Mouse (Mus musculus): Measurements from ENCODE around the gene Tbxa2r.
A peak's percentile ranks its signal among the peaks of the same experiment; 100 is the strongest.

Gene Tbxa2r

DNA sequence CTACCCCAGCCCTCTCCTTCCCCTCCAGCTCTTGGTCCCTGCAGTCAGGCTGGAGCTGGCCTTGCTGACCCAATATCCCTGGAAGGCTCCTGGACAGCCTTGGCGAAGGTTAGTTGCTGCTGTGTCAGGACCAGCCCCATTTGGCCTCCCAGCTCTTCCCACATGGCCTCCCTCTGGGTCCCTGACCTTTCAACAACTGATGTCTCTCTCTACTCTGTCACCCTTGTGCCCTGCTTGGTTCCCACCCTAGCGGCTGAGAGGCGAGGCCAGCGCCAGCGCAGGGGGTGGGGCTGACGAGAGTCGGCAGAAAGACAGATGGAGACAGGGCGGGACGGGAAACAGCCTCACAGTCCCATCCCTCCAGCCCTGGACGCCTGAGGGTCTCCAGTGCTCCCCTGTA is at the start of gene Tbxa2r:
TSS of gene Tbxa2r (plus strand) at position 346 of the 400 bp plus-strand sequence.
- no peak for DNase-seq (ENCODE audit: low spot score in 2 of 2)

DNA sequence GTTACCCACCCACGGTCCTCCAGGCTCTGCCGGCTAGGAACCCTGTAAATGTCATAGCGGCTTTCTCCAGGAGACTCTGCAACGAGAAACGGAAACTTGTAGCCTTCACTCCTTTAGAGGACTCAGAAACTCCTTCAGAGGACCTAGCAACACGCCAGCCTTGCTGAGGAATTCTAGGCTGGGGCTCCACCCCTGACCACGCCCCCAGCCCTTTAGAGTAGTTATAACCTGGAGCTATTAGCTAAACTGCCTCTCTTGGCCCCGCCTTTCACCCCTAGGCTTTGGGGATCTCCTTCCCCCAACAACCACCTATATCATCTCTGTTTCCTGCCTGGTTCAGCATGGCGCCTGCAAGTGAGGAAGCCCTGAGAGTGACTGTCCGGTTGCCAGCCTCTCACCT is 49.0 kb upstream of the Tbxa2r start:
- no peak for DNase-seq (ENCODE audit: low spot score in 2 of 2)

DNA sequence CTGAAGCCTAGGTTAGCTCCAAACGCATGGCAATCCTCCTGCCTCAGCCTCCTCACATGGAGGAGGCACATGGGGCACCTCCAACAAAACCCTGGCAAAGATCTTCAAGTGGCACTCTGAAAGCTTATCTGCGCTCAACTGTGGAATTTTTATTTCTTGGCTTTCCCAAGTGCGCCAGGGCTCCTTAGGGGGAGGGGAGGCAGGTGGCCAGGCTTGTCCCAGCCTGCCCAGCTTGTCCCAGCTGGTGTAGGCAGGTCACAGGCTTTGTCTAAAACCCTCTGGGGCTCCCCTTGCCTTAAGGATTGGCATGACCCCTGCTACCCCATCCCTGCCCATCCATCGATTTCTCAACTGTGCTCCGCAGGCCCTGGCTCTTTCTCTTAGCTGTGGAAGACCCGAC is 44.3 kb upstream of the Tbxa2r start:
- no peak for DNase-seq (ENCODE audit: low spot score in 2 of 2)

DNA sequence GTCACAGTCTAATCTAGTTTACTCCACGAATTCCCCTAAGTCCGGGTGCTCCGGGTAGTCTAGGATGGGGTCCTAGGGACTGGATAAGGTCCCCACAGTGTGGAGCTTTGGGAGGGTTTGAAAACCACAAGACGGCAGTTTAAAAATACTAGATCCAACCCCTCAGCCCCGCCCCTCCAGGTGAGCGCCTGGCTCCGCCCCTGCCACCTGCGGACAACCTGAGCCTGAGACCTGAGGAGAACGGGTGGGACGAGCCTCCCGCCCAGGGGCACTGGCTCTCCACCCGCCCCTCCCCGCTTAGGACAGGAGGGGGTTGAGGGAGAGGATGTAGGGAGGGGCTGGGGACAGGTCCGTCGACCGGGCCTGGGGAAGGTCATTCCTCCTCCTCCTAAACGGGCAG is 43.8 kb upstream of the Tbxa2r start:
- DNase-seq (ENCODE audit: low spot score in 2 of 2) = no peak

DNA sequence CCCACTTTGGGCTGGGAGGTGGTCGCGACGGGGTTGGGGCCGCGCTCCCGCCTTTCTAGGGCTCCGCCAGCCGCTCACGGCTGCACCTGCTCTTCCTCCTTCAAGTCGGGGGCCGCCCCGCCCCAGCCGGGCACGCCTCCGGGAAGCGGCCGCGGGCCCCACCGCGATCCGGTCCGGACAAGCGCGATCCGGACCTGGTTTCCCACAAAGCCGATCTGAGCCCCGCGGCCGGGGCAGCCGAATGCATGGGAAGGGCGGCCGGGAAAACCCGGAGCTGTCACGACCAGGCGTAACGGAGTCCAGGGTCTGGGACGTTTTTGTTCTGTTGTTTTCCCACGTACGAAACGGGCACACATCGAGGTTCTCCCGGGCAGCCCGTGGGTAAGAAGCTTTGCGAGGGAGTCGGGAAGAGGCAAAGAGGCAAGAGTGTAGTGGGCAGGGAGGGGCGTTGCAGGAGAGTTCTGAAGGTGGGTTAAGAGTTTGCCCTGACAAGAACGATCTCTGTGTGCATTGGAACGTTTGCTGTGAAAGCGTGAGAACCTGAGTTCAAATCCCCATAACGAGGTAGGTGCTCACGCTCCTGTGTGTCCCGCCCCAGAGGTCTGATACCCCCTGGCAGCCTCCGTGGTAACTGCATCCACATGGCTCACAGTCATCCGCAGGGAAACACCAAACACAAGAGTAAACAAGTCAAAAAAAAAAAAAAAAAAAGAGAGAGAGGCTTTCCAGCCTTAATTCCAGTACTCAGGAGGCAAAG is 42.7 kb upstream of the Tbxa2r start:
- peak in 1 of 2 experiments; percentile 74 for DNase-seq (ENCODE audit: low spot score in 2 of 2)

DNA sequence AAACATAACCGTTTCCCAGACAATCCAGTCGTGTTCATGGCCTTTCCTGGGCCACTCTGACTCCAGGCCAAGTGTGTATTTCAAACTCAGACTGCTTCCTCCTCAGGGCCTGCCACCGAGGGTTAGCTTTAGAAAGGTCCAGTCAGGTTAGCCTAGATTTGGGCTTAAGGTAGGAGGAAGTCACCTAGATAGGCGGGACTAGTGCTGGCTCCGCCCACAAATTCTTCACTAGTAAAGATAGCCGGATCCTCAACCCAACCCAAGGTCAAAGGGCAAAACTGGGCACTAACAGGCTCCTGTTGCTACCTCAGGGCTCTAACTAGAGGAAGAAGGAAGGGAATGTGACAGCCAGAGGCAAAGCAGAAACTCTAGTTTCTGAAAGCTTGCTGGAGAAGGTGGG is 41.9 kb upstream of the Tbxa2r start:
- no peak for DNase-seq (ENCODE audit: low spot score in 2 of 2)

DNA sequence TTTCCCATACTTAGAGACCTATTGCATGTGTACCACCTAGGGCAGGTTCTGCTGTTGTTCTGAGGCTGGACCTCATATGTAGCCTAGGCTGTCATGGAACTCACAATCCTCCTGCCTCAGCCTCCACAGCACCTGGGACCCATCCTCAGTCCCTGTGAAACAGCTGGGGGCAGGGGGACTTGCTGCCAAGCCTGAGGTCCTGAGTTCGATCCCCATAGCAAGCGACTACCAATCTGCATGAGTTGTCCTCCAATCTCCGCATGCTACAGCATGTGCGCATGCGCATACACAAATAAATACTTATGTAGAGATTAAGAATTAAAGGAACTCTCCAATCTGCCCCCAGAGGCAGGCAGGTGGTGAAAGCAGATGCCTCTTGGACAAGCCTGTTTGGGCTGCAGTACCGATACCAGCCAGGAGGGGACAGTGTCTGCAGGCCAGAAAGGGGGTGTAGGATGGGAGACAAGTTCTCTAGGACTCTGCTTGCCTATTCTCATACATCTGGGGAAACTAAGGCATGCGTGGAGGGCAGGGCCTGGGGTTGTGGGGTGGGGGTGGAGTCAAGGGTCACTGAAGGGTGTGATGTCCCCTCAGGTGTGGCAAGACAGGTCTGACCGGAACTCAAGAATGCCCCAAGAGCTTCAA is 40.9 kb upstream of the Tbxa2r start:
- DNase-seq (ENCODE audit: low spot score in 2 of 2) = no peak

DNA sequence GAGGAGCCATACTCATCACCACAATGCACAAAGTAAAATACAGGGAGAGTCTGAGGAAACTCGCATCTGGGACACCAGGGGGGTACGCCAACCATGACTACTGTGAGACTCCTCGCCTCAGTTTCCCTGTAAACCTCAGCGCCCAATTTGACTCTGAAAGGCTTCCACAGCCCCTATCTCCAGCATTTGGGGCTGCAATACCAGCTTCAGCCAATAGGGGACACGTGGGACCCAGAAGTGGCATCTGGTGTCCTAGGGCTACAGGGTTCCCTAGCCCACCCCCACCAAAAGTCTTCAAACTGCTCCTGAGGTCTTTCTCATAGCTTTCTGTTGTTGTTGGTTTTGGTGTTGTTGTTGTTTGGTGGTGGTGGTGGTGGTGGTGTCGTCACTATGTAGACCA is 39.9 kb upstream of the Tbxa2r start:
- no peak for DNase-seq (ENCODE audit: low spot score in 2 of 2)

DNA sequence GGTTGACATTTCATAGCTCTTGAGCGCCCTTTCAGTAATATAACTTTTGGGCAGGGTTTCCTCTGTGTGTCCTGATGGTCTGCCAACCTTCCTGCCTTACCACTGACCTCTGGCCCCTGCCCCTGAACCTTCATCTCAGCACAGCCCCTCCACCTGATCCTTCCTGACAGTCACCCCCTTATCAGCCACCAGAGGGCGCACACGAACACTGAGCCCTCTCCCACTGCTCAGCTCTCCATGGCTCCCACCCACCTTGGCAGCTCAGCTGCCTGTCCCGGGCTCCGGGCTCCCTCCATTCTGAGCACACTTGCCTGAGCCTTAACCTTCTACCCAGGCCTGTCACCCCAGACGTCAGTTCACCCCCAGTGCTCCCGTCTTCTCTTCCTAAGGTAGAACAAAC is 39.3 kb upstream of the Tbxa2r start:
- no peak for DNase-seq (ENCODE audit: low spot score in 2 of 2)

DNA sequence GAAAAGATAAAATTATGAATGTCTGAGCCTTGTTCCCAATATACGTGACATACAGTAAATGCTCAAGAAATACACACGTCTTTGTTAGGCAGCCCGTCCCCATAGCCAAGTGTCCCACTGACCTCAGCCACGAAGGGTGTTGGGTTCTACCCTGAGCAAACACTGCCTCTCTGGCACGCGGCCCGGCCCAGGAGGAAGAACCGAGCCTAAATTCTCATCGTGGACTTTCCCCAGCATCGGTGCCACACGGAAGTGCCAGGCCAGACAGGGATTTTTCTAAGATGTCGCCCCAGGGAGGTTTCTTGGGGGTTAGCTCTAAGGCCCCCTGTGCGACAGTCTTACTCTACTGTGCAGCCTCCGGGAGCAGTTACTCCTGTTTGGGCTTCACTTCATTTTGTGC is 38.7 kb upstream of the Tbxa2r start:
- no peak for DNase-seq (ENCODE audit: low spot score in 2 of 2)

DNA sequence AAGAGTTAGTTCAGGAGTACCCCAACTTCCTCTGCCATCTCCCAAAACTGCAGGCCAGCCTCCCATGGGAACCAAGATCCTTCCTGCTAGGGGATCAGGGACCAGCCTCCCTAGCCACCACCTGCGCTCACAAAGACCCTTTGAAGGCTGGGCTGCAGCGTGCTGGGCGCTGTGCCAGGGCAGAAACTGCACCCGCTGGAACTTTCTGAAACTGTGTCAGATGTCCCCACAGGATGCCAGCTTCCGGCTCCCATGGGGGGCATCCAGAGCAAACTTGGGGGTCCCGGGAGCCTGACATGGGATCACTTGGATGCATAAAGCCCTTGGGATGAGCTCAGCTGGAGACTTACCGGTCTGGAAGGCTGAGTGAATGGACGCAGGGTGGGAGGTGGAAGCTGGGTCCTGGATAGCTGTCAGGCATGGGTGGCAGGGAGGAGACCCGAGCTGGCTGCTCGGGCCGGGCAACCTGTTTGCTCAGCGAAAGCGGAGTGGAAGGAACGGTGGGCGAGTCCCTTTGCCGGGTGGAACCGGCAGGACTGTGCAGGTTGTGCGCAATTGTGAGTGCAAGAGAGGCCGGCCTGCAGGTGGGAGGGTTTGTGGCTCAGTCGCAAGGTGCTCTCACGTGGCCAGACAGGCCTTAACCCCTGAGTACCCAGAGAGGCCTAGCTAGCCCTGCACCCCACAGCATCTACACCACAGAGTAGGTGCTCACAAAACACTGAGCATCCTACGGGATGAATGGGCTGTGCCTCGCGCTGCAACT is 37.7 kb upstream of the Tbxa2r start:
- no peak for DNase-seq (ENCODE audit: low spot score in 2 of 2)

DNA sequence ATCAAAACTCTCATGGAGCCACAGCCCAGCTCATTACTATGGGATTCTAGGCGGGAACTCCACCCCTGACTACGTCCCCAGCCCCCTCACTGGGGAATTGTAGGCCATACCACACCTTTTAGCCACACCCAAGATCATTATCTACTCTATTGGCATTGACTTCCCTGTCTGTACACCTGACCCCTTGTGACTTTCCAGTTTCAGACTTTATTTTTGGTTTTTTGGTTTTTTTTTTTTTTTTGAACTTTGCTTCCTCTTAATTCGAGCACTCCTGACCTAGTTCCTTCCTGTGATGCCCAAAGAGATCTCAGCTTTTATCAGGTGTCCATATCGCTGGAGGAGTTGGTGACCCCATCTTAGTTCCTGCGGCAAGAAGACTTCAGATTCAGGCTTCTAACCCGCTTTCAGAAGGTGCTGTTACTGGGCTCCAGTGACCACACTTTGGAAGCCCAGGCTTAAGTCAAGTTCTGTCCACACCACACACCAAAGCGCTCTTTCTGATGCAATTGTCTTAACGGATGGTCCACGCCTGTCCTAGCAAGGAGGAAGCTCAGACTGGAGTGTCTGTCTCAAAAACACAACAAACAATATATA is 36.9 kb upstream of the Tbxa2r start, which contains the start of gene Tjp3:
TSS of gene Tjp3 (minus strand) at position 71 of the 594 bp plus-strand sequence.
- DNase-seq (ENCODE audit: low spot score in 2 of 2) = no peak

DNA sequence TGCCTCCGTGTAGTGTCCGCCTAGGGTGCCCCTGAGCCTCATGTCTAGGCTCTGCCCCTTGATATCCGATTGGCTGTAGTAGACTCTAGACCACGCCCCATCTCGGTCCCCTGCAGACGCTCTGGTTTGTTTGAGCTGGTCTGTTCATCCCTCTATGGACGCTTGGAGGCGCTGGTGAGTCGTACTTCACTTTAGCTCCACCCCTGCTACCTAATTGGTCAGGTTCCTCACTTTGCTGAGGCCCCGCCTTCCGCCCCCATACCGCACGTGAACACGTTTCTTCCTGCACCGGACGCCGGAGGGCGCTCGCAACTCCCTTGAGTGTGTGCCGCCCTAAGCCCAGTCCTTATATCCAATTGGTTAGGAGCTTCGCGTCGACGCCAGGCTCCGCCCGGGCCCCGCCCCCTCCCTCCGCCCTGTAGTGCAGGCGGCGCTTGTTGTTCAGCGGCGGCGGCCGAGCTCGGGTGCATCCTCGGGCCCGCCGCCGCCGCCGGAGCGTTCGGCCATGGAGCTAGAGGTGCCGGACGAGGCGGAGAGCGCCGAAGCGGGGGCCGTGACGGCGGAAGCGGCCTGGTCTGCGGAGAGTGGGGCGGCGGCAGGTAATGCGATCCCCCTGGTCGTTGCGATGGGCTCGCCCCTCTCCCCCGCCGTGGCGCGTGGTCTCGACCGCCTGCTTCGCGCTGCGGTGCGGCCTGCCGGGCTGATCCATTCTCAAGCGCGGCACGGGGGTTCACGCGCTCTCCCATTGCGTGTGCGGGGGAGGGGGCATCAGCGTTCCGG is 35.8 kb upstream of the Tbxa2r start, which contains the start of gene Pip5k1c:
TSS of gene Pip5k1c (plus strand) at position 410 of the 780 bp plus-strand sequence.
- DNase-seq (ENCODE audit: low spot score in 2 of 2) = peak; percentile 99 to 100

DNA sequence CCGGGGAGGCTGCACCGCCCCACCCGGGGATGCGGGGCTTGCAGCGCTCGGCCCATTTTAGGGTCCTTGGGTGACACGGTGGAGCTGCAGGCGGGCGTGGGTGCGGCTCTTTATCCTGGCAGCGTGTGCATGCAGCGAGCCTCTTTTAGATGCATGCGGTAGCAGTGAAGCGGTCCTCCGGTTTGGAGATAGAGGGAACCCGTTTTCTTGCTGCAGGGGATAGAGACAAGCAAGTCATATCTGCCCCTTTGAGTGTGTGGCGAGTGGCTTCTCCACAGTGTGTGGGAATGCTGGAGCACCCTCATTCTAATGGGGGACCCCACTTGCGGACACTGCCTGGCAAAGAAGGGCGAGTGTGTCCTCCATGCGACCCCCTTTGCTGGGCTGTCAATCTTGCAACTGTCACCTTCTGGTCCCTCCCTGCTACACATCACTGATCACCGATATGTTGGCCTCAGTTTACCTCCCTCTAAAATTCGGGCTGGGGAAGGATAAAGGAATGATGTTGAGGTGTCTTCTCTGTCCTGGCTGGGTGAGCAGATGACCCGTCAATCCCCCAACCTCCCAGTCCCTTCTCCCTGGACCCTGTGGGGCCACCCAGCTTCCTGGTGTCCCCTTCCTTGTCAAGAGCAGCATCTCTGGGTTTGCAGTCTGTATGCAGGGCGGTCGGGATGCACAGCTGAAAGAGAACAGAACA is 35.0 kb upstream of the Tbxa2r start:
- peak in 1 of 2 experiments; percentile 85 for DNase-seq (ENCODE audit: low spot score in 2 of 2)

DNA sequence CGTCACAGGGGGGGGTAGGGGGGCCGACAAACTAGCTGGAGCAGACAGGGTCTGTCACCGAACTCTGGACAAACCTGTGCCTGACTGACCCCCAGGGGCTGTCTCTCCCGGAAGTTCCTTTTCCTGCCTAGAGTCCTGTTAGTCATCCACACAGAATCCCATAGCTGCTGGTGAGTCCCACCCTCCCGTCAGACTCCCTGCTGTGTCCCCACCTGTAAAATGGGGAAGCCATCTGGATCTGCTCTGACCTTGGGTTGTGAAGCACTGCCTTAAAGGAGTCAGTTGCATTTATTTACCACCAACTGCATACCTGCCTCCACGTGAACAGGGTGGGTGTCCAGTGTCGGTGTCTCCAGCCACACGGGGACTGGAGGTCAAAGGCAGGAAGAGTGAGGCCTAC is 34.1 kb upstream of the Tbxa2r start:
- no peak for DNase-seq (ENCODE audit: low spot score in 2 of 2)

DNA sequence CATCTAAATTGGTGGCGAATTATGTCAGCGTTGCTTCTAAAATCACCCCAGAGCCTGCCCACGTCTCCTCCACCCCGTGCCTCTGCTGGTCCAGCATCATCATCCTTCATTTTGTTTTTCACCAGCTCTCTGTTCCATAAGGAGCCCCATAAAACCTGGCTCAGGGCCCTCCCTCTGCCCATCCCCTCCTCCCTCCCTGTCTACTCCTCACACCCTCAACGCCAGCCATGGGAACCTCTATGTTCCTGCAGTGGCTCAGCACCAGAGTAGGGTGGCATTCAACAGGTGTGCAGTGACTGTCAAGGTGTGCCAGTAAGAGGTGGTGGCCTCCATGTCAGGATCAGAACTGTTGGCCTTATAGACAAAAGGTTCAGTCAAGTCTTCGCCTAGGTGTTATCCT is 33.3 kb upstream of the Tbxa2r start:
- DNase-seq (ENCODE audit: low spot score in 2 of 2) = peak; percentile 56 to 60

DNA sequence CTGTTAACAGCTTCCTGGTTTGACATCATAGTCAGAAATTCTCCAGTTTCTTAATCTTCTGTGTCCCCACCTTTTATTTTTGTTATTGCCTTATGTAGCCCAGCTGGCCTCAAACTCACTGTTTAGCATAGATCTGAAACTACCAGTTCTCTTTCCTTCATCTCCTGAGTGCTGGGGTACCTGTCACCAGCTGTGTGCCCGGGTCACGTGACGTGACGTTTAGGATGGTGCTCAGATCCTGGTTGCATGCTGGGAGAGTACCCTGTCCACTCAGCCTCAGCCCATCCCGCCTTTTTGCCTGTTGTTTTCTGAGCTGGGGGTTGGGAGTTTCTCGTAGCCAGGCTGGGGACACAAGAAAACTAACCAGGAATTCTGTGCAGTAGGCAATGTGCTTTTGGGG is 31.3 kb upstream of the Tbxa2r start:
- DNase-seq (ENCODE audit: low spot score in 2 of 2) = no peak

DNA sequence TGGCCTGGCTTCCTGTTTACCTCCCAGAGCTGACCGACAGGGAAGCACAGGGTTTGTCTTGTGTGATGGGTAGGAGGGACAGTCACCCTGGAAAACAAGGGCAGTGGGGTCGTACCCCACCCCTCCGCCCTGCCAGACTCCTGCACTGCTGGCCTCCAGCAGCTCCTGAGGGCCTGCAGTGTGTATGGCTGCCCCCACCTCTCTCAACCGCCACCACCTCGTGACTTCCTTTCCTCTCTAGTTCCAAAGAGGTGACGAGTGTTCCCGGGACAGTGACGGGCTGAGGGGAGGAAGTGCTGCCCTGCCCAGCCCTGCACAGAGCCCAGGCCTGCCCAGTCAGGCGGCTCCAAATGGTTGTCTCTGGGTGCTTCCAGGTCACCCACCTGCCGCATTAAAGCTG is 30.7 kb upstream of the Tbxa2r start:
- no peak for DNase-seq (ENCODE audit: low spot score in 2 of 2)

DNA sequence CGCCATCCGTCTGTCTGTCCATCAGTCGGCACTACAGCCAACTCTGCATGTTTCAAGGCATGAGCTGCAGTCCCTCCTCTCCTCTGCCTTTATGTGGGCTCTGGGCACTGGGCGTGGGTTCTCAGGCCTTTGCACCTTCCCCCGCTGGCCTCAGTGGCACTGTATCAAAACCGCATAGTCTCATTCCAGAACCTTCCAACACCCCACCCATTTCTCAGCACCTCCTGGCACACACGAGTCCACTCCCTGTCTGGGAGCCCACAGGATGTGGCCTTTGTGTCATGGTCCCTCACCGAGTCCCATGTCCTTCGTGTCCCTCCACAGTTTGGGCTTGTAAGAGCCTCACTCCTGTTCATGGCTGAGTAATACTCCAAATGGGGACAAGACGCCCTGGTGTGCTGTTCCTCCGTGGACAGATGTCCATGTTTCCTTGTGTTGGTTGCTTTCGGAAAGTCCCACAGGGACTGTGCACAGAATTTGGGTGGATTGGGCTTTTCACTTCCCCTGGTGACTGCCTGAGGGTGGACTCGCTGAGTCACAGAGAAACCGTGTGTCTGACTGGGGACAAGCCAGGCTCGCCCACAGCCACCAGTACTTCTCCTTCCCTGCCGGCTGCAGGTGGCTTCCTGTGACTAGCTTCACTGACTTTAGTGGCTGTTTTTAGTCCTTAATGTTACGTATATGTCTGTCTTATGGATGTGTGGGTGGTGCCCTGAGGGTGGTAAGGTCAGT is 30.0 kb upstream of the Tbxa2r start:
- peak; percentile 68 for DNase-seq (ENCODE audit: low spot score in 2 of 2)
